Mouse (Mus musculus) CH12F3 (cell line): ENCODE results near the gene Cybb.
"Not testable (repeated sequence)": the region's sequence is repeated elsewhere in the genome, so short reads cannot be mapped to it uniquely, and the experiment has no call there.

Experiments used
- in situ Hi-C: fragments of 300-500 bp; cut with MboI; formaldehyde crosslinking; loops from 2 replicates; pipeline ENCODE4 v1.14.3; 2020; ENCODE audit warnings: low sequenced_read_pairs

Gene Cybb

GRCm38 (mm10) chrX:9487671-9488070 is at the start of gene Cybb:
Gene Cybb (minus strand): TSS chrX:9487771.
- in situ Hi-C loops, result no loop called here

- in situ Hi-C loops, result no loop called here
These were observed 49.3 kb upstream of the Cybb start for GRCm38 (mm10) chrX:9536881-9537280.

- in situ Hi-C loops, result not testable (repeated sequence)
These were observed 32.4 kb upstream of the Cybb start for GRCm38 (mm10) chrX:9519969-9520368.

- in situ Hi-C loops, result not testable (repeated sequence)
These were observed 30.0 kb upstream of the Cybb start for GRCm38 (mm10) chrX:9517531-9517930.

- in situ Hi-C loops, result not testable (repeated sequence)
These were observed 12.5 kb downstream of the Cybb start for GRCm38 (mm10) chrX:9475036-9475435.

GRCm38 (mm10) chrX:9474440-9474839 is 13.1 kb downstream of the Cybb start:
- in situ Hi-C loops, result no loop called here

GRCm38 (mm10) chrX:9473768-9474167 is 13.8 kb downstream of the Cybb start:
- in situ Hi-C loops, result no loop called here

- in situ Hi-C loops, result no loop called here
These were observed 16.7 kb downstream of the Cybb start for GRCm38 (mm10) chrX:9470811-9471388.

- in situ Hi-C loops, result no loop called here
These were observed 18.5 kb downstream of the Cybb start for GRCm38 (mm10) chrX:9469100-9469499.

GRCm38 (mm10) chrX:9467020-9467419 is 20.6 kb downstream of the Cybb start:
- in situ Hi-C loops, result no loop called here

- in situ Hi-C loops, result no loop called here
These were observed 21.7 kb downstream of the Cybb start for GRCm38 (mm10) chrX:9465890-9466289.

- in situ Hi-C loops, result no loop called here
These were observed 24.9 kb downstream of the Cybb start for GRCm38 (mm10) chrX:9462671-9463070.

GRCm38 (mm10) chrX:9461399-9461798 is 26.2 kb downstream of the Cybb start:
- in situ Hi-C loops, result no loop called here

GRCm38 (mm10) chrX:9460387-9460930 is 27.1 kb downstream of the Cybb start:
- in situ Hi-C loops, result no loop called here

- in situ Hi-C loops, result no loop called here
These were observed 35.2 kb downstream of the Cybb start for GRCm38 (mm10) chrX:9452375-9452774.

- in situ Hi-C loops, result no loop called here
These were observed 40.3 kb downstream of the Cybb start for GRCm38 (mm10) chrX:9447284-9447683.

GRCm38 (mm10) chrX:9441102-9441501 is 46.5 kb downstream of the Cybb start:
- in situ Hi-C loops, result no loop called here

- in situ Hi-C loops, result no loop called here
These were observed 47.0 kb downstream of the Cybb start for GRCm38 (mm10) chrX:9440556-9440955.

- in situ Hi-C loops, result no loop called here
These were observed 48.3 kb downstream of the Cybb start for GRCm38 (mm10) chrX:9439257-9439656.

GRCm38 (mm10) chrX:9413889-9414288 is 73.7 kb downstream of the Cybb start:
- in situ Hi-C loops, result no loop called here
